Mouse (Mus musculus) MEL (cell line): ENCODE data around the gene Ssmem1. TPM values are rescaled to one million over a fixed set of nuclear protein-coding genes. Genes with fewer than 3 reads are reported as not detected.

Source experiments
- DNase-seq: peaks from one replicate; pipeline ENCODE4 v3.0.0; 2011; ENCODE audit warnings: low read depth, low spot score
- H3K27ac ChIP-seq: 2 replicates; pipeline ENCODE4 v1.5.1; 2012; ENCODE audit warnings: low read depth, mild to moderate bottlenecking, control low read depth, low read length, moderate library complexity; ENCODE audit not compliant: control insufficient read depth
- H3K27me3 ChIP-seq, 2 experiments: fragments of 150-350 bp in 1 of 2; sonication (generic) in 1 of 2; 2 replicates each; pipeline ENCODE4 v1.6.1; 2012; ENCODE audit warnings: low read length in 2 of 2, mild to moderate bottlenecking in 2 of 2, improper control_type of control experiment in 1 of 2, moderate library complexity in 1 of 2; ENCODE audit not compliant: insufficient read depth in 2 of 2, control insufficient read depth in 1 of 2
- H3K36me3 ChIP-seq, 2 experiments: 2 replicates each; pipeline ENCODE4 v1.6.1; 2012 to 2014; ENCODE audit warnings: low read length in 2 of 2, improper control_type of control experiment in 1 of 2, inconsistent platforms in 1 of 2, mild to moderate bottlenecking in 1 of 2; ENCODE audit not compliant: insufficient read depth in 2 of 2, control insufficient read depth in 1 of 2
- H3K4me1 ChIP-seq, 2 experiments: fragments of 150-350 bp in 1 of 2; sonication (generic) in 1 of 2; 2 replicates each; pipeline ENCODE4 v1.6.1; 2012; ENCODE audit warnings: low read length in 2 of 2, improper control_type of control experiment in 1 of 2, mild to moderate bottlenecking in 1 of 2; ENCODE audit not compliant: insufficient read depth in 2 of 2, control insufficient read depth in 1 of 2
- H3K4me3 ChIP-seq, 2 experiments: fragments of 150-350 bp in 1 of 2; sonication (generic) in 1 of 2; 2 replicates each; pipeline ENCODE4 v1.5.1; 2012; ENCODE audit warnings: low read depth in 2 of 2, low read length in 2 of 2, mild to moderate bottlenecking in 2 of 2, moderate library complexity in 2 of 2, control low read depth in 1 of 2, improper control_type of control experiment in 1 of 2; ENCODE audit not compliant: control insufficient read depth in 1 of 2, insufficient read depth in 1 of 2
- H3K79me2 ChIP-seq: 2 replicates; pipeline ENCODE4 v1.6.1; 2012; ENCODE audit warnings: mild to moderate bottlenecking, low read length, moderate library complexity; ENCODE audit not compliant: control insufficient read depth, poor library complexity, insufficient read depth
- H3K9ac ChIP-seq: 2 replicates; pipeline ENCODE4 v1.6.1; 2012; ENCODE audit warnings: low read depth, mild to moderate bottlenecking, control low read depth, low read length, moderate library complexity; ENCODE audit not compliant: control insufficient read depth, poor library complexity, severe bottlenecking
- H3K9me3 ChIP-seq: fragments of 150-350 bp; sonication (generic); replicated peaks from 2 replicates; pipeline ENCODE4 v1.6.1; 2012; ENCODE audit warnings: mild to moderate bottlenecking, low read length, improper control_type of control experiment, moderate library complexity; ENCODE audit not compliant: insufficient read depth
- BHLHE40 ChIP-seq: IDR thresholded peaks from 2 replicates; pipeline ENCODE4 v1.6.1; 2012; ENCODE audit warnings: low read depth, mild to moderate bottlenecking, inconsistent platforms, low read length, improper control_type of control experiment, borderline replicate concordance
- CHD1 ChIP-seq: IDR thresholded peaks from 2 replicates; pipeline ENCODE4 v1.6.1; 2012; ENCODE audit warnings: low read depth, mild to moderate bottlenecking, inconsistent platforms, low read length, improper control_type of control experiment
- CTCF ChIP-seq, 3 experiments: IDR thresholded peaks in 2 of 3; conservative IDR thresholded peaks in 1 of 3; 2 replicates each; pipeline ENCODE4 v1.5.1; 2011 to 2012; ENCODE audit warnings: low read length in 3 of 3, low read depth in 2 of 3, mild to moderate bottlenecking in 2 of 3, improper control_type of control experiment in 1 of 3, inconsistent platforms in 1 of 3, mixed read lengths in 1 of 3, moderate library complexity in 1 of 3; ENCODE audit not compliant: control insufficient read depth in 1 of 3, insufficient read depth in 1 of 3, poor library complexity in 1 of 3, severe bottlenecking in 1 of 3
- E2F4 ChIP-seq: IDR thresholded peaks from 2 replicates; pipeline ENCODE4 v1.6.1; 2011; ENCODE audit warnings: low read depth, low read length, improper control_type of control experiment, borderline replicate concordance
- ELF1 ChIP-seq: IDR thresholded peaks from 2 replicates; pipeline ENCODE4 v1.6.1; 2014; ENCODE audit warnings: low read depth, mild to moderate bottlenecking, inconsistent platforms, low read length, improper control_type of control experiment, moderate library complexity
- EP300 ChIP-seq, 2 experiments: IDR thresholded peaks; 2 replicates each; pipeline ENCODE4 v1.6.1; 2011; ENCODE audit warnings: improper control_type of control experiment in 2 of 2, low read length in 2 of 2, low read depth in 1 of 2, mild to moderate bottlenecking in 1 of 2
- GABPA ChIP-seq: IDR thresholded peaks from 2 replicates; pipeline ENCODE4 v1.6.1; 2012; ENCODE audit warnings: low read depth, mild to moderate bottlenecking, inconsistent platforms, low read length, improper control_type of control experiment, moderate library complexity
- HCFC1 ChIP-seq: IDR thresholded peaks from 2 replicates; pipeline ENCODE4 v1.6.1; 2012; ENCODE audit warnings: low read depth, mild to moderate bottlenecking, inconsistent platforms, low read length, improper control_type of control experiment, moderate library complexity
- MAFK ChIP-seq: IDR thresholded peaks from 2 replicates; pipeline ENCODE4 v1.6.1; 2011; ENCODE audit warnings: low read depth, mild to moderate bottlenecking, low read length, improper control_type of control experiment, borderline replicate concordance
- MAX ChIP-seq: IDR thresholded peaks from 2 replicates; pipeline ENCODE4 v1.6.1; 2011; ENCODE audit warnings: low read length, improper control_type of control experiment
- MAZ ChIP-seq: IDR thresholded peaks from 2 replicates; pipeline ENCODE4 v1.6.1; 2012; ENCODE audit warnings: low read depth, mild to moderate bottlenecking, inconsistent platforms, low read length, improper control_type of control experiment
- MEF2A ChIP-seq: IDR thresholded peaks from 2 replicates; pipeline ENCODE4 v1.6.1; 2014; ENCODE audit warnings: low read depth, mild to moderate bottlenecking, inconsistent platforms, low read length, improper control_type of control experiment; ENCODE audit not compliant: poor library complexity, insufficient replicate concordance, severe bottlenecking; ENCODE audit errors: extremely low read depth
- MYB ChIP-seq: IDR thresholded peaks from 2 replicates; pipeline ENCODE4 v1.6.1; 2011; ENCODE audit warnings: mild to moderate bottlenecking, low read depth, low read length, improper control_type of control experiment
- MYC ChIP-seq: IDR thresholded peaks from 2 replicates; pipeline ENCODE4 v1.6.1; 2011; ENCODE audit warnings: low read depth, mild to moderate bottlenecking, low read length, improper control_type of control experiment, moderate library complexity
- NELFE ChIP-seq: IDR thresholded peaks from 2 replicates; pipeline ENCODE4 v1.6.1; 2011; ENCODE audit warnings: low read depth, low read length, improper control_type of control experiment
- NRF1 ChIP-seq: IDR thresholded peaks from 2 replicates; pipeline ENCODE4 v1.6.1; 2014; ENCODE audit warnings: low read depth, mild to moderate bottlenecking, inconsistent platforms, low read length, improper control_type of control experiment, moderate library complexity; ENCODE audit not compliant: poor library complexity, insufficient read depth, severe bottlenecking
- POLR2A ChIP-seq, 2 experiments: IDR thresholded peaks; 2 replicates each; pipeline ENCODE4 v1.6.1; 2011 to 2012; ENCODE audit warnings: low read length in 2 of 2, mild to moderate bottlenecking in 2 of 2, control low read depth in 1 of 2, improper control_type of control experiment in 1 of 2, low read depth in 1 of 2, moderate library complexity in 1 of 2; ENCODE audit not compliant: control insufficient read depth in 1 of 2, insufficient read depth in 1 of 2, poor library complexity in 1 of 2
- POLR2AphosphoS2 ChIP-seq: IDR thresholded peaks from 2 replicates; pipeline ENCODE4 v1.6.1; 2011; ENCODE audit warnings: low read length, improper control_type of control experiment
- POLR2AphosphoS5 ChIP-seq: IDR thresholded peaks from 2 replicates; pipeline ENCODE4 v1.6.1; 2012; ENCODE audit warnings: low read depth, borderline replicate concordance, mild to moderate bottlenecking, inconsistent platforms, low read length, moderate library complexity, mixed read lengths
- RAD21 ChIP-seq: IDR thresholded peaks from 2 replicates; pipeline ENCODE4 v1.6.1; 2011; ENCODE audit warnings: mild to moderate bottlenecking, low read depth, low read length, improper control_type of control experiment
- SIN3A ChIP-seq: IDR thresholded peaks from 2 replicates; pipeline ENCODE4 v1.6.1; 2012; ENCODE audit warnings: low read length, improper control_type of control experiment, inconsistent platforms
- TBP ChIP-seq: IDR thresholded peaks from 2 replicates; pipeline ENCODE4 v1.8.0; 2011; ENCODE audit warnings: low read depth, low read length, improper control_type of control experiment
- TCF12 ChIP-seq: IDR thresholded peaks from 2 replicates; pipeline ENCODE4 v1.6.1; 2014; ENCODE audit warnings: low read depth, mild to moderate bottlenecking, inconsistent platforms, low read length, improper control_type of control experiment, moderate library complexity
- UBTF ChIP-seq: IDR thresholded peaks from 2 replicates; pipeline ENCODE4 v1.6.1; 2012; ENCODE audit warnings: low read depth, mild to moderate bottlenecking, inconsistent platforms, low read length, improper control_type of control experiment, moderate library complexity, borderline replicate concordance; ENCODE audit not compliant: insufficient read depth
- USF1 ChIP-seq: IDR thresholded peaks from 2 replicates; pipeline ENCODE4 v1.6.1; 2014; ENCODE audit warnings: low read depth, mild to moderate bottlenecking, inconsistent platforms, low read length, improper control_type of control experiment, moderate library complexity
- USF2 ChIP-seq, 2 experiments: IDR thresholded peaks; 2 replicates each; pipeline ENCODE4 v1.6.1; 2011 to 2012; ENCODE audit warnings: improper control_type of control experiment in 2 of 2, low read length in 2 of 2, borderline replicate concordance in 1 of 2, inconsistent platforms in 1 of 2, low read depth in 1 of 2, mild to moderate bottlenecking in 1 of 2; ENCODE audit not compliant: insufficient read depth in 1 of 2
- ZC3H11A ChIP-seq: IDR thresholded peaks from 2 replicates; pipeline ENCODE4 v1.6.1; 2012; ENCODE audit warnings: low read depth, mild to moderate bottlenecking, inconsistent platforms, low read length, improper control_type of control experiment
- ZKSCAN1 ChIP-seq: IDR thresholded peaks from 2 replicates; pipeline ENCODE4 v1.6.1; 2012; ENCODE audit warnings: low read depth, mild to moderate bottlenecking, inconsistent platforms, low read length, improper control_type of control experiment, moderate library complexity
- ZMIZ1 ChIP-seq: IDR thresholded peaks from 2 replicates; pipeline ENCODE4 v1.6.1; 2012; ENCODE audit warnings: low read depth, mild to moderate bottlenecking, inconsistent platforms, low read length, improper control_type of control experiment, moderate library complexity
- ZNF384 ChIP-seq: IDR thresholded peaks from 2 replicates; pipeline ENCODE4 v1.6.1; 2012; ENCODE audit warnings: low read depth, mild to moderate bottlenecking, inconsistent platforms, low read length, improper control_type of control experiment
- polyA plus RNA-seq, 2 experiments: library from polyadenylated mRNA; stranded (reverse) in 1 of 2; unstranded in 1 of 2; fragments of >175 nt in 1 of 2; fragments of >200 nt in 1 of 2; gene quantifications; 2 replicates each; pipeline versions ENCODE4 v1.2.1 to v1.2.4; 2012; ENCODE audit warnings: low replicate concordance in 2 of 2, low read depth in 1 of 2; ENCODE audit not compliant: insufficient read length in 2 of 2, insufficient read depth in 1 of 2, missing spikeins in 1 of 2
- total RNA-seq: library from RNA; depleted of rRNA; stranded (reverse); fragments of 300-350 nt; gene quantifications from 2 replicates; pipeline ENCODE4 v1.2.3, GENCODE M21; 2012

Gene Ssmem1
- total and polyA plus RNA-seq, 3 experiments, result 0.08 to 0.13 TPM; not detected in 1

GRCm38 (mm10) chr6:30562132-30562531 lies 52.5 kb downstream of the Ssmem1 start:
- Histone ChIP-seq H3K9me3 (no peaks in the 10 kb centered on the region), H3K36me3 (no peaks in the 10 kb centered on the region), H3K27ac (no peak overlapping the region), H3K4me3 (no peak overlapping the region), H3K27me3 (peaks cover 0 to 6% of the 10 kb centered on the region in 2 experiments; a peak in 3 of 4 replicates), H3K9ac (no peak overlapping the region), H3K4me1 (no peaks in the 10 kb centered on the region), H3K79me2 (no peaks in the 10 kb centered on the region)
- no peak for DNase-seq
- TF ChIP-seq NELFE, result no peak
- no peak for TF ChIP-seq RAD21
- no peak for TF ChIP-seq BHLHE40
- no peak for TF ChIP-seq NRF1
- TF ChIP-seq ZC3H11A, result no peak
- TF ChIP-seq SIN3A, result no peak
- no peak for TF ChIP-seq ZMIZ1
- no peak for TF ChIP-seq EP300 (IDR thresholded peaks at IDR 0.05; ENCODE audit: low read depth in 1 of 2, low read length in 2 of 2)
- no peak for TF ChIP-seq CHD1
- TF ChIP-seq CTCF (IDR thresholded peaks at IDR 0.05 in 2 of 3, conservative IDR thresholded peaks at IDR 0.05 in 1 of 3; ENCODE audit: control insufficient read depth in 1 of 3, insufficient read depth in 1 of 3, low read depth in 2 of 3, low read length in 3 of 3, poor library complexity in 1 of 3, severe bottlenecking in 1 of 3), result no peak
- no peak for TF ChIP-seq POLR2A (IDR thresholded peaks at IDR 0.05; ENCODE audit: control insufficient read depth in 1 of 2, insufficient read depth in 1 of 2, low read depth in 1 of 2, low read length in 2 of 2, poor library complexity in 1 of 2)
- no peak for TF ChIP-seq MAX
- TF ChIP-seq UBTF, result no peak
- no peak for TF ChIP-seq POLR2AphosphoS5
- no peak for TF ChIP-seq TBP
- TF ChIP-seq HCFC1, result no peak
- TF ChIP-seq MYB, result no peak
- TF ChIP-seq USF2 (IDR thresholded peaks at IDR 0.05; ENCODE audit: borderline replicate concordance in 1 of 2, insufficient read depth in 1 of 2, low read depth in 1 of 2, low read length in 2 of 2), result no peak
- TF ChIP-seq POLR2AphosphoS2, result no peak
- no peak for TF ChIP-seq TCF12

GRCm38 (mm10) chr6:30563575-30563974 lies 53.9 kb downstream of the Ssmem1 start:
- H3K27me3 ChIP-seq, result peaks cover 0 to 7% of the 10 kb centered on the region in 2 experiments; a peak in 3 of 4 replicates
- H3K4me1 ChIP-seq, result no peaks in the 10 kb centered on the region
- H3K4me3 ChIP-seq, result no peak overlapping the region
- H3K36me3 ChIP-seq, result no peaks in the 10 kb centered on the region
- H3K27ac ChIP-seq, result no peak overlapping the region
- H3K9me3 ChIP-seq, result no peaks in the 10 kb centered on the region
- H3K9ac ChIP-seq, result no peak overlapping the region
- H3K79me2 ChIP-seq, result no peaks in the 10 kb centered on the region
- DNase-seq, result no peak
- TF ChIP-seq GABPA, result no peak
- no peak for TF ChIP-seq POLR2AphosphoS2
- no peak for TF ChIP-seq MAZ
- no peak for TF ChIP-seq ZKSCAN1
- no peak for TF ChIP-seq SIN3A
- no peak for TF ChIP-seq ZC3H11A
- no peak for TF ChIP-seq POLR2A (IDR thresholded peaks at IDR 0.05; ENCODE audit: control insufficient read depth in 1 of 2, insufficient read depth in 1 of 2, low read depth in 1 of 2, low read length in 2 of 2, poor library complexity in 1 of 2)
- no peak for TF ChIP-seq E2F4
- no peak for TF ChIP-seq ZNF384
- TF ChIP-seq HCFC1, result no peak
- TF ChIP-seq NRF1, result no peak
- TF ChIP-seq MAFK, result no peak
- TF ChIP-seq BHLHE40, result no peak
- no peak for TF ChIP-seq MYC
- TF ChIP-seq MEF2A, result no peak
- TF ChIP-seq ELF1, result no peak
- no peak for TF ChIP-seq USF2 (IDR thresholded peaks at IDR 0.05; ENCODE audit: borderline replicate concordance in 1 of 2, insufficient read depth in 1 of 2, low read depth in 1 of 2, low read length in 2 of 2)
- no peak for TF ChIP-seq USF1
- TF ChIP-seq TCF12, result no peak
